Mouse (Mus musculus): ENCODE data around the gene Dach2. TPM values are rescaled to one million over a fixed set of nuclear protein-coding genes. Genes with fewer than 3 reads are reported as not detected.

Gene Dach2
- polyA plus RNA-seq (2015; fragmentation: Nextera tagmentation; extraction: Ambion mirVana) = 1.5 and 1.8 TPM in 2 replicates

GRCm38 (mm10) chrX:113297404-113297803, at the start of gene Dach2:
TSS of gene Dach2 (plus strand) at chrX:113297510.
- peak; percentile 32 for DNase-seq (ENCODE audit: low spot score)

GRCm38 (mm10) chrX:113252427-113252826, 44.9 kb upstream of the Dach2 start:
- peak; percentile 71 for DNase-seq (ENCODE audit: low spot score)

- peak; percentile 79 for DNase-seq (ENCODE audit: low spot score)
These were observed 721 bp downstream of the Dach2 start for GRCm38 (mm10) chrX:113298031-113298430.

GRCm38 (mm10) chrX:113298468-113298867, 1.2 kb downstream of the Dach2 start:
- no peak for DNase-seq (ENCODE audit: low spot score)

GRCm38 (mm10) chrX:113304323-113304722, 7.0 kb downstream of the Dach2 start:
- DNase-seq (ENCODE audit: low spot score) = no peak

GRCm38 (mm10) chrX:113338143-113338542, 40.8 kb downstream of the Dach2 start:
- DNase-seq (ENCODE audit: low spot score) = no peak

- no peak for DNase-seq (ENCODE audit: low spot score)
These were observed 97.1 kb downstream of the Dach2 start for GRCm38 (mm10) chrX:113394417-113394816.

GRCm38 (mm10) chrX:113408756-113409155, 111.4 kb downstream of the Dach2 start:
- no peak for DNase-seq (ENCODE audit: low spot score)

- no peak for DNase-seq (ENCODE audit: low spot score)
These were observed 124.3 kb downstream of the Dach2 start for GRCm38 (mm10) chrX:113421517-113422187.

GRCm38 (mm10) chrX:113482131-113482530, 184.8 kb downstream of the Dach2 start:
- no peak for DNase-seq (ENCODE audit: low spot score)

- DNase-seq (ENCODE audit: low spot score) = no peak
These were observed 247.8 kb downstream of the Dach2 start for GRCm38 (mm10) chrX:113545106-113545505.

- DNase-seq (ENCODE audit: low spot score) = no peak
These were observed 266.6 kb downstream of the Dach2 start for GRCm38 (mm10) chrX:113563897-113564296.

GRCm38 (mm10) chrX:113666069-113666468, 368.8 kb downstream of the Dach2 start:
- DNase-seq (ENCODE audit: low spot score) = no peak

GRCm38 (mm10) chrX:113687163-113687562, 389.9 kb downstream of the Dach2 start:
- no peak for DNase-seq (ENCODE audit: low spot score)

GRCm38 (mm10) chrX:113712363-113712762, 415.1 kb downstream of the Dach2 start:
- no peak for DNase-seq (ENCODE audit: low spot score)

GRCm38 (mm10) chrX:113724124-113724523, 426.8 kb downstream of the Dach2 start:
- no peak for DNase-seq (ENCODE audit: low spot score)

GRCm38 (mm10) chrX:113747122-113747521, 449.8 kb downstream of the Dach2 start:
- DNase-seq (ENCODE audit: low spot score) = no peak

- DNase-seq (ENCODE audit: low spot score) = peak; percentile 8
These were observed 495.0 kb downstream of the Dach2 start for GRCm38 (mm10) chrX:113792264-113792663.

- no peak for DNase-seq (ENCODE audit: low spot score)
These were observed 513.1 kb downstream of the Dach2 start for GRCm38 (mm10) chrX:113810369-113810768.

- no peak for DNase-seq (ENCODE audit: low spot score)
These were observed 529.5 kb downstream of the Dach2 start for GRCm38 (mm10) chrX:113826810-113827209.

GRCm38 (mm10) chrX:113833062-113833461, 535.8 kb downstream of the Dach2 start:
- no peak for DNase-seq (ENCODE audit: low spot score)

GRCm38 (mm10) chrX:113867835-113868495, 570.7 kb downstream of the Dach2 start:
- peak; percentile 76 for DNase-seq (ENCODE audit: low spot score)
